Mouse (Mus musculus) stomach, postnatal 0 days (tissue): ENCODE data around the gene Zfp42. TPM values are rescaled to one million over a fixed set of nuclear protein-coding genes. Genes with fewer than 3 reads are reported as not detected.

Experiments
- ATAC-seq: fragments of 200-750 bp; cut with Nextera tagmentation; 2 replicates; pipeline ENCODE4 v1.8.0; 2017; ENCODE audit not compliant: low FRiP score, low TSS enrichment
- DNase-seq: peaks from one replicate; pipeline ENCODE4 v3.0.0-alpha.2; 2016; ENCODE audit warnings: low spot score
- H3K27ac ChIP-seq: fragments of 300-500 bp; sonication (generic); replicated peaks from 2 replicates; pipeline ENCODE4 v1.5.1; 2014; ENCODE audit warnings: mild to moderate bottlenecking, control low read depth
- H3K27me3 ChIP-seq: fragments of 300-500 bp; sonication (generic); 2 replicates; pipeline ENCODE4 v1.6.1; 2014; ENCODE audit warnings: low read length; ENCODE audit not compliant: control insufficient read depth, insufficient read depth
- H3K36me3 ChIP-seq: fragments of 300-500 bp; sonication (generic); 2 replicates; pipeline ENCODE4 v1.6.1; 2014; ENCODE audit warnings: low read length, mixed read lengths; ENCODE audit not compliant: control insufficient read depth, insufficient read depth
- H3K4me1 ChIP-seq: fragments of 300-500 bp; sonication (generic); replicated peaks from 2 replicates; pipeline ENCODE4 v1.6.1; 2014; ENCODE audit warnings: antibody characterized with exemption; ENCODE audit not compliant: control insufficient read depth, insufficient read depth
- H3K4me2 ChIP-seq: fragments of 300-500 bp; sonication (generic); replicated peaks from 2 replicates; pipeline ENCODE4 v1.6.1; 2014; ENCODE audit warnings: low read depth, mild to moderate bottlenecking, control low read depth, moderate library complexity
- H3K4me3 ChIP-seq: fragments of 300-500 bp; sonication (generic); 2 replicates; pipeline ENCODE4 v1.5.1; 2014; ENCODE audit warnings: low read depth, low read length, control low read depth
- H3K9ac ChIP-seq: fragments of 300-500 bp; sonication (generic); 2 replicates; pipeline ENCODE4 v1.6.1; 2014; ENCODE audit warnings: mild to moderate bottlenecking, low read length, control low read depth, mixed read lengths
- H3K9me3 ChIP-seq: fragments of 300-500 bp; sonication (generic); 2 replicates; pipeline ENCODE4 v1.6.1; 2016; ENCODE audit warnings: low read length; ENCODE audit not compliant: control insufficient read depth
- CTCF ChIP-seq: IDR thresholded peaks from 2 replicates; pipeline ENCODE4 v1.5.1; 2016; ENCODE audit warnings: antibody characterized with exemption, low read depth, mild to moderate bottlenecking, moderate library complexity
- EP300 ChIP-seq: optimal IDR thresholded peaks from 2 replicates; pipeline ENCODE3; 2016; ENCODE audit warnings: antibody characterized with exemption
- WGBS: fragments of 180-500 bp; shearing (Covaris S2); extraction: QIAGEN DNeasy Blood & Tissue Kit; methylation state at CpG from one replicate; pipeline ENCODE4 v1.1.7; 2014; 5-methylcytosine and 5-hydroxymethylcytosine counted together
- polyA plus RNA-seq: library from polyadenylated mRNA; unstranded; fragments of >200 nt; fragmentation: Nextera tagmentation; extraction: Ambion mirVana; gene quantifications from 2 replicates; pipeline ENCODE4 v1.2.1, GENCODE M21; 2015

Gene Zfp42
- polyA plus RNA-seq, 1 experiment from 2014 or later, result 0.05 TPM

GRCm38 (mm10) chr8:43329913-43330705 is 23.3 kb upstream of the Zfp42 start:
- DNase-seq, result no peak
- no peaks in the 10 kb centered on the region for H3K4me1 ChIP-seq
- 92% methylated on average over 21 of the region's 21 CpGs for WGBS
- H3K4me3 ChIP-seq, result no peak overlapping the region
- H3K9me3 ChIP-seq, result no peaks in the 10 kb centered on the region
- TF ChIP-seq CTCF (no peak), EP300 (no peak)
- ATAC-seq, result no peak
- H3K4me2 ChIP-seq, result no peak overlapping the region
- H3K27ac ChIP-seq, result no peak overlapping the region
- no peak overlapping the region for H3K9ac ChIP-seq
- no peaks in the 10 kb centered on the region for H3K36me3 ChIP-seq
- H3K27me3 ChIP-seq, result no peaks in the 10 kb centered on the region

GRCm38 (mm10) chr8:43328666-43329065 is 21.9 kb upstream of the Zfp42 start:
- H3K36me3 ChIP-seq, result no peaks in the 10 kb centered on the region
- no peak for ATAC-seq
- no peak overlapping the region for H3K4me3 ChIP-seq
- no peak overlapping the region for H3K4me2 ChIP-seq
- H3K9me3 ChIP-seq, result no peaks in the 10 kb centered on the region
- H3K4me1 ChIP-seq, result no peaks in the 10 kb centered on the region
- H3K27ac ChIP-seq, result no peak overlapping the region
- DNase-seq, result no peak
- no peak for TF ChIP-seq EP300
- TF ChIP-seq CTCF, result no peak
- WGBS, result 75% methylated on average over 10 of the region's 10 CpGs
- no peak overlapping the region for H3K9ac ChIP-seq
- H3K27me3 ChIP-seq, result no peaks in the 10 kb centered on the region

GRCm38 (mm10) chr8:43320771-43321170 is 14.0 kb upstream of the Zfp42 start:
- no peak for DNase-seq
- no peak for TF ChIP-seq EP300
- no peak for TF ChIP-seq CTCF
- WGBS, result 78% methylated on average over 5 of the region's 5 CpGs

GRCm38 (mm10) chr8:43308213-43308612 is 1.4 kb upstream of the Zfp42 start:
- Histone ChIP-seq H3K4me2 (no peak overlapping the region), H3K27me3 (no peaks in the 10 kb centered on the region), H3K4me1 (no peaks in the 10 kb centered on the region), H3K27ac (no peak overlapping the region), H3K9ac (no peak overlapping the region), H3K4me3 (no peak overlapping the region), H3K9me3 (0 out of 2 replicates have a peak, but pooled peaks cover 2% of the 10 kb centered on the region), H3K36me3 (no peaks in the 10 kb centered on the region)
- no peak for TF ChIP-seq CTCF
- no peak for TF ChIP-seq EP300
- ATAC-seq (no peak), DNase-seq (no peak)
- WGBS, result 67% methylated on average over 2 of the region's 2 CpGs

More at GRCm38 (mm10) chr8:43320771-43321170, 14.0 kb upstream of the Zfp42 start:
- no peaks in the 10 kb centered on the region for H3K9me3 ChIP-seq
- H3K36me3 ChIP-seq, result no peaks in the 10 kb centered on the region
- ATAC-seq, result no peak
- no peak overlapping the region for H3K4me3 ChIP-seq
- no peaks in the 10 kb centered on the region for H3K4me1 ChIP-seq
- no peak overlapping the region for H3K27ac ChIP-seq
- no peak overlapping the region for H3K9ac ChIP-seq
- H3K4me2 ChIP-seq, result no peak overlapping the region
- H3K27me3 ChIP-seq, result no peaks in the 10 kb centered on the region

- Histone ChIP-seq H3K27ac (no peak overlapping the region), H3K36me3 (no peaks in the 10 kb centered on the region), H3K9ac (no peak overlapping the region), H3K27me3 (no peaks in the 10 kb centered on the region), H3K4me2 (no peak overlapping the region), H3K4me3 (no peak overlapping the region), H3K9me3 (0 out of 2 replicates have a peak, but pooled peaks cover 2% of the 10 kb centered on the region), H3K4me1 (no peaks in the 10 kb centered on the region)
- DNase-seq (no peak), ATAC-seq (no peak)
- TF ChIP-seq CTCF (no peak), EP300 (no peak)
- 93% methylated on average over 14 of the region's 14 CpGs for WGBS
Observed at GRCm38 (mm10) chr8:43305676-43306075, 1.1 kb downstream of the Zfp42 start.

- Histone ChIP-seq H3K9ac (no peak overlapping the region), H3K27me3 (no peaks in the 10 kb centered on the region), H3K4me1 (no peaks in the 10 kb centered on the region), H3K4me3 (no peak overlapping the region), H3K9me3 (no peaks in the 10 kb centered on the region), H3K27ac (no peak overlapping the region), H3K36me3 (no peaks in the 10 kb centered on the region), H3K4me2 (no peak overlapping the region)
- no peak for TF ChIP-seq EP300
- 67% methylated on average over 5 of the region's 5 CpGs for WGBS
- ATAC-seq (no peak), DNase-seq (no peak)
Observed at GRCm38 (mm10) chr8:43299796-43300195, 7.0 kb downstream of the Zfp42 start.
